Mouse (Mus musculus): ENCODE data around the gene Gpt2.

Gene Gpt2

GRCm38 (mm10) chr8:85487906-85488620 lies 4.3 kb upstream of the Gpt2 start:
- no peak for DNase-seq

GRCm38 (mm10) chr8:85488631-85489030 lies 3.7 kb upstream of the Gpt2 start:
- no peak for DNase-seq

GRCm38 (mm10) chr8:85489546-85489945 lies 2.8 kb upstream of the Gpt2 start:
- DNase-seq: no peak

GRCm38 (mm10) chr8:85492940-85493931 lies 860 bp downstream of the Gpt2 start:
- DNase-seq: peak; percentile 56 to 57

- DNase-seq: no peak
These were observed 3.7 kb downstream of the Gpt2 start for GRCm38 (mm10) chr8:85496125-85496524.

GRCm38 (mm10) chr8:85496778-85497177 lies 4.4 kb downstream of the Gpt2 start:
- DNase-seq: no peak

GRCm38 (mm10) chr8:85498577-85498976 lies 6.2 kb downstream of the Gpt2 start:
- DNase-seq: no peak

GRCm38 (mm10) chr8:85500460-85500859 lies 8.1 kb downstream of the Gpt2 start:
- no peak for DNase-seq

GRCm38 (mm10) chr8:85500955-85501685 lies 8.7 kb downstream of the Gpt2 start:
- DNase-seq: peak; percentile 71 to 76

GRCm38 (mm10) chr8:85502381-85502780 lies 10.0 kb downstream of the Gpt2 start:
- DNase-seq: no peak

- no peak for DNase-seq
These were observed 10.7 kb downstream of the Gpt2 start for GRCm38 (mm10) chr8:85503065-85503464.

- no peak for DNase-seq
These were observed 12.3 kb downstream of the Gpt2 start for GRCm38 (mm10) chr8:85504704-85505103.

GRCm38 (mm10) chr8:85506620-85507019 lies 14.2 kb downstream of the Gpt2 start:
- DNase-seq: no peak

GRCm38 (mm10) chr8:85508661-85509060 lies 16.3 kb downstream of the Gpt2 start:
- DNase-seq: no peak

- no peak for DNase-seq
These were observed 19.9 kb downstream of the Gpt2 start for GRCm38 (mm10) chr8:85512234-85512633.

- DNase-seq: no peak
These were observed 20.9 kb downstream of the Gpt2 start for GRCm38 (mm10) chr8:85513283-85513682.

- no peak for DNase-seq
These were observed 23.0 kb downstream of the Gpt2 start for GRCm38 (mm10) chr8:85515391-85515790.

- no peak for DNase-seq
These were observed 25.0 kb downstream of the Gpt2 start for GRCm38 (mm10) chr8:85517336-85517735.

- DNase-seq: no peak
These were observed 25.6 kb downstream of the Gpt2 start for GRCm38 (mm10) chr8:85517956-85518355.

- no peak for DNase-seq
These were observed 28.2 kb downstream of the Gpt2 start for GRCm38 (mm10) chr8:85520586-85520985.

GRCm38 (mm10) chr8:85521332-85521731 lies 29.0 kb downstream of the Gpt2 start:
- no peak for DNase-seq

- DNase-seq: no peak
These were observed 31.7 kb downstream of the Gpt2 start for GRCm38 (mm10) chr8:85524086-85524485.

- peak; percentile 77 to 78 for DNase-seq
These were observed 33.7 kb downstream of the Gpt2 start for GRCm38 (mm10) chr8:85526105-85526504.

Measured in cerebellum, postnatal 14 days (tissue).